Mouse (Mus musculus): ENCODE results near the gene Arid3a. TPM values are rescaled to one million over a fixed set of nuclear protein-coding genes. Genes with fewer than 3 reads are reported as not detected.

Gene Arid3a
- polyA plus RNA-seq, 1 experiment from 2014 or later = 2.8 TPM

GRCm38 (mm10) chr10:79966886-79967400 lies 40.1 kb downstream of the Arid3a start:
- Histone ChIP-seq H3K27me3 (ENCODE audit: control insufficient read depth, insufficient read depth, low read length) (peaks cover 12% of the 10 kb centered on the region), H3K4me3 (ENCODE audit: control insufficient read depth in 1 of 2, insufficient read depth in 1 of 2, low read depth in 1 of 2, low read length in 2 of 2) (no peak overlapping the region), H3K27ac (replicated peaks in 1 of 2; ENCODE audit: control insufficient read depth in 1 of 2, insufficient read depth in 1 of 2, low read depth in 2 of 2, low read length in 2 of 2) (no peak overlapping the region), H3K36me3 (ENCODE audit: control insufficient read depth, insufficient read depth, low read length) (peaks cover 64% of the 10 kb centered on the region), H3K9ac (ENCODE audit: low read length) (no peak overlapping the region), H3K4me1 (ENCODE audit: control insufficient read depth in 2 of 2, insufficient read depth in 2 of 2, low read length in 2 of 2) (peaks cover 2 to 9% of the 10 kb centered on the region in 2 experiments; a peak in 2 of 4 replicates), H3K9me3 (ENCODE audit: control insufficient read depth, low read length) (no peaks in the 10 kb centered on the region), H3K4me2 (ENCODE audit: low read length) (no peak overlapping the region)
- no peak; the same call in 1 of the 2 replicates for ATAC-seq (ENCODE audit: insufficient number of reproducible peaks, insufficient read depth, low FRiP score, low read depth)
- 94% methylated on average over 5 of the region's 5 CpGs for WGBS

- ATAC-seq (ENCODE audit: insufficient number of reproducible peaks, insufficient read depth, low FRiP score, low read depth) = no peak
- peaks cover 2 to 12% of the 10 kb centered on the region in 2 experiments; a peak in 3 of 4 replicates for H3K4me1 ChIP-seq (ENCODE audit: control insufficient read depth in 2 of 2, insufficient read depth in 2 of 2, low read length in 2 of 2)
- WGBS = 79% methylated on average over 1 of the region's 1 CpGs
- peaks cover 51% of the 10 kb centered on the region for H3K36me3 ChIP-seq (ENCODE audit: control insufficient read depth, insufficient read depth, low read length)
- no peak overlapping the region for H3K27ac ChIP-seq (replicated peaks in 1 of 2; ENCODE audit: control insufficient read depth in 1 of 2, insufficient read depth in 1 of 2, low read depth in 2 of 2, low read length in 2 of 2)
- H3K4me2 ChIP-seq (ENCODE audit: low read length) = no peak overlapping the region
- H3K4me3 ChIP-seq (ENCODE audit: control insufficient read depth in 1 of 2, insufficient read depth in 1 of 2, low read depth in 1 of 2, low read length in 2 of 2) = no peak overlapping the region
- H3K27me3 ChIP-seq (ENCODE audit: control insufficient read depth, insufficient read depth, low read length) = peaks cover 20% of the 10 kb centered on the region
- H3K9ac ChIP-seq (ENCODE audit: low read length) = no peak overlapping the region
- H3K9me3 ChIP-seq (ENCODE audit: control insufficient read depth, low read length) = no peaks in the 10 kb centered on the region
These were observed 41.3 kb downstream of the Arid3a start for GRCm38 (mm10) chr10:79968181-79968580.

- no peak overlapping the region for H3K27ac ChIP-seq (replicated peaks in 1 of 2; ENCODE audit: control insufficient read depth in 1 of 2, insufficient read depth in 1 of 2, low read depth in 2 of 2, low read length in 2 of 2)
These were observed 42.3 kb downstream of the Arid3a start for GRCm38 (mm10) chr10:79969124-79969568.

GRCm38 (mm10) chr10:79970415-79971182 lies 43.8 kb downstream of the Arid3a start, which contains the start of gene Grin3b:
Gene Grin3b (plus strand): TSS chr10:79970715.
- Histone ChIP-seq H3K4me2 (ENCODE audit: low read length) (peak within 1 kb of the TSS; percentile 82), H3K4me3 (ENCODE audit: control insufficient read depth in 1 of 2, insufficient read depth in 1 of 2, low read depth in 1 of 2, low read length in 2 of 2) (peak within 1 kb of the TSS; percentile 40 to 46), H3K36me3 (ENCODE audit: control insufficient read depth, insufficient read depth, low read length) (peaks cover 34% of the 10 kb centered on the region), H3K9ac (ENCODE audit: low read length) (peak within 1 kb of the TSS; percentile 59), H3K27ac (replicated peaks in 1 of 2; ENCODE audit: control insufficient read depth in 1 of 2, insufficient read depth in 1 of 2, low read depth in 2 of 2, low read length in 2 of 2) (no peak within 1 kb of the TSS), H3K4me1 (ENCODE audit: control insufficient read depth in 2 of 2, insufficient read depth in 2 of 2, low read length in 2 of 2) (peaks cover 2 to 12% of the 10 kb centered on the region in 2 experiments; a peak in 3 of 4 replicates), H3K9me3 (ENCODE audit: control insufficient read depth, low read length) (no peaks in the 10 kb centered on the region), H3K27me3 (ENCODE audit: control insufficient read depth, insufficient read depth, low read length) (peaks cover 20% of the 10 kb centered on the region)
- WGBS = 8% methylated on average over 47 of the region's 47 CpGs
- no peak for ATAC-seq (ENCODE audit: insufficient number of reproducible peaks, insufficient read depth, low FRiP score, low read depth)

More at GRCm38 (mm10) chr10:79969124-79969568, 42.3 kb downstream of the Arid3a start:
- WGBS = 21% methylated on average over 3 of the region's 3 CpGs
- Histone ChIP-seq H3K4me1 (ENCODE audit: control insufficient read depth in 2 of 2, insufficient read depth in 2 of 2, low read length in 2 of 2) (peaks cover 2 to 12% of the 10 kb centered on the region in 2 experiments; a peak in 3 of 4 replicates), H3K4me2 (ENCODE audit: low read length) (no peak overlapping the region), H3K9me3 (ENCODE audit: control insufficient read depth, low read length) (no peaks in the 10 kb centered on the region), H3K9ac (ENCODE audit: low read length) (no peak overlapping the region), H3K36me3 (ENCODE audit: control insufficient read depth, insufficient read depth, low read length) (peaks cover 42% of the 10 kb centered on the region), H3K27me3 (ENCODE audit: control insufficient read depth, insufficient read depth, low read length) (peaks cover 20% of the 10 kb centered on the region), H3K4me3 (ENCODE audit: control insufficient read depth in 1 of 2, insufficient read depth in 1 of 2, low read depth in 1 of 2, low read length in 2 of 2) (no peak overlapping the region)
- no peak for ATAC-seq (ENCODE audit: insufficient number of reproducible peaks, insufficient read depth, low FRiP score, low read depth)

GRCm38 (mm10) chr10:79971183-79971497 lies 44.3 kb downstream of the Arid3a start:
- 3% methylated on average over 21 of the region's 21 CpGs for WGBS
- peak overlapping the region; percentile 40 to 46 for H3K4me3 ChIP-seq (ENCODE audit: control insufficient read depth in 1 of 2, insufficient read depth in 1 of 2, low read depth in 1 of 2, low read length in 2 of 2)
- peak overlapping the region; percentile 59 for H3K9ac ChIP-seq (ENCODE audit: low read length)
- ATAC-seq (ENCODE audit: insufficient number of reproducible peaks, insufficient read depth, low FRiP score, low read depth) = no peak
- H3K27ac ChIP-seq (replicated peaks in 1 of 2; ENCODE audit: control insufficient read depth in 1 of 2, insufficient read depth in 1 of 2, low read depth in 2 of 2, low read length in 2 of 2) = no peak overlapping the region
- no peaks in the 10 kb centered on the region for H3K9me3 ChIP-seq (ENCODE audit: control insufficient read depth, low read length)
- H3K4me2 ChIP-seq (ENCODE audit: low read length) = peak overlapping the region; percentile 82
- peaks cover 34% of the 10 kb centered on the region for H3K36me3 ChIP-seq (ENCODE audit: control insufficient read depth, insufficient read depth, low read length)
- H3K4me1 ChIP-seq (ENCODE audit: control insufficient read depth in 2 of 2, insufficient read depth in 2 of 2, low read length in 2 of 2) = peaks cover 2 to 12% of the 10 kb centered on the region in 2 experiments; a peak in 3 of 4 replicates
- peaks cover 20% of the 10 kb centered on the region for H3K27me3 ChIP-seq (ENCODE audit: control insufficient read depth, insufficient read depth, low read length)

GRCm38 (mm10) chr10:79972831-79973230 lies 46.0 kb downstream of the Arid3a start:
- WGBS = 44% methylated on average over 14 of the region's 14 CpGs
- H3K4me1 ChIP-seq (ENCODE audit: control insufficient read depth in 2 of 2, insufficient read depth in 2 of 2, low read length in 2 of 2) = peaks cover 2 to 12% of the 10 kb centered on the region in 2 experiments; a peak in 3 of 4 replicates
- no peaks in the 10 kb centered on the region for H3K9me3 ChIP-seq (ENCODE audit: control insufficient read depth, low read length)
- H3K27me3 ChIP-seq (ENCODE audit: control insufficient read depth, insufficient read depth, low read length) = peaks cover 20% of the 10 kb centered on the region
- no peak overlapping the region for H3K27ac ChIP-seq (replicated peaks in 1 of 2; ENCODE audit: control insufficient read depth in 1 of 2, insufficient read depth in 1 of 2, low read depth in 2 of 2, low read length in 2 of 2)
- H3K9ac ChIP-seq (ENCODE audit: low read length) = no peak overlapping the region; the same call in 1 of the 2 replicates
- no peak for ATAC-seq (ENCODE audit: insufficient number of reproducible peaks, insufficient read depth, low FRiP score, low read depth)
- no peak overlapping the region for H3K4me3 ChIP-seq (ENCODE audit: control insufficient read depth in 1 of 2, insufficient read depth in 1 of 2, low read depth in 1 of 2, low read length in 2 of 2)
- peaks cover 34% of the 10 kb centered on the region for H3K36me3 ChIP-seq (ENCODE audit: control insufficient read depth, insufficient read depth, low read length)
- H3K4me2 ChIP-seq (ENCODE audit: low read length) = no peak overlapping the region

- WGBS = 90% methylated on average over 21 of the region's 21 CpGs
- Histone ChIP-seq H3K27me3 (ENCODE audit: control insufficient read depth, insufficient read depth, low read length) (peaks cover 20% of the 10 kb centered on the region), H3K9me3 (ENCODE audit: control insufficient read depth, low read length) (no peaks in the 10 kb centered on the region), H3K4me2 (ENCODE audit: low read length) (no peak overlapping the region), H3K9ac (ENCODE audit: low read length) (no peak overlapping the region), H3K27ac (replicated peaks in 1 of 2; ENCODE audit: control insufficient read depth in 1 of 2, insufficient read depth in 1 of 2, low read depth in 2 of 2, low read length in 2 of 2) (no peak overlapping the region), H3K4me3 (ENCODE audit: control insufficient read depth in 1 of 2, insufficient read depth in 1 of 2, low read depth in 1 of 2, low read length in 2 of 2) (no peak overlapping the region), H3K36me3 (ENCODE audit: control insufficient read depth, insufficient read depth, low read length) (peaks cover 42% of the 10 kb centered on the region), H3K4me1 (ENCODE audit: control insufficient read depth in 2 of 2, insufficient read depth in 2 of 2, low read length in 2 of 2) (peaks cover 2 to 12% of the 10 kb centered on the region in 2 experiments; a peak in 3 of 4 replicates)
- ATAC-seq (ENCODE audit: insufficient number of reproducible peaks, insufficient read depth, low FRiP score, low read depth) = 0 out of 2 replicates have a peak, but pooled peaks have one; percentile 3
These were observed 47.2 kb downstream of the Arid3a start for GRCm38 (mm10) chr10:79974087-79974486.
